Mouse (Mus musculus): Measurements from ENCODE around the gene Atr. TPM values are rescaled to one million over a fixed set of nuclear protein-coding genes. Genes with fewer than 3 reads are reported as not detected.

Gene Atr
- polyA plus RNA-seq, 1 experiment = 1.7 TPM

DNA sequence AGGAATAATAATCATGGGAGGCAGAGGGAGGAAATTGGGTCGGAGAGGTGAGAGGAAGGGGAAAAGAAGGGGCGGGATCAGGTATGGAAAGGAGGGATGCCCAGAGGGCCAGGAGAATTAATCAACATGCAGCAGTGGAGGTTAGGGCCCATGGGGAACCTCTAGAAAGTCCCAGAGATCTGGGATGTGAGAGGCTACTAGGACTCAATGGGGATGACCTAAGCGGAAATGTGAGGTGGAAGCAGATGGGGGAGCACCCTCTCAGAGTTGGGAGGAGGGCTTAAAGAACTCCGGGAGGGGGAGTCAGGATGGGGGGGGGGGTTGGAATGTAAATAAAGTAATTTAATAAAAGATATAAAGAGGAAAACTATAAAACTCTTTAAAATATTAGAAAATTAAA lies 96.3 kb downstream of the Atr start:
- Histone ChIP-seq H3K4me3 (peak overlapping the region; percentile 99), H3ac (ENCODE audit: control insufficient read depth, insufficient read length) (no peak overlapping the region), H3K27me3 (ENCODE audit: control insufficient read depth, insufficient read depth, insufficient read length) (no peaks in the 10 kb centered on the region), H3K79me2 (ENCODE audit: control insufficient read depth, insufficient read depth) (peaks cover 34% of the 10 kb centered on the region), H3K36me3 (ENCODE audit: control insufficient read depth, insufficient read depth) (peaks cover 8% of the 10 kb centered on the region), H3K4me2 (ENCODE audit: low read depth) (peak overlapping the region; percentile 83)
- TF ChIP-seq TCF3 (IDR thresholded peaks at IDR 0.05; ENCODE audit: insufficient read length, low read depth) (no peak), MYOD1 (IDR thresholded peaks at IDR 0.05; ENCODE audit: control insufficient read depth in 1 of 3, insufficient read length in 2 of 3, low read depth in 2 of 3) (no peak), MAX (IDR thresholded peaks at IDR 0.05; ENCODE audit: low read depth) (no peak), POLR2AphosphoS2 (IDR thresholded peaks at IDR 0.05; ENCODE audit: insufficient read length, low read depth) (no peak), POLR2A (IDR thresholded peaks at IDR 0.05; ENCODE audit: insufficient read length, low read depth) (no peak), TCF12 (IDR thresholded peaks at IDR 0.05; ENCODE audit: insufficient read depth, poor library complexity, severe bottlenecking) (no peak), USF1 (IDR thresholded peaks at IDR 0.05; ENCODE audit: low read depth) (no peak), E2F4 (IDR thresholded peaks at IDR 0.05; ENCODE audit: insufficient read depth) (no peak), SRF (IDR thresholded peaks at IDR 0.05; ENCODE audit: control insufficient read depth, insufficient read length, low read depth) (no peak), MYOG (IDR thresholded peaks at IDR 0.05; ENCODE audit: control insufficient read depth in 1 of 3, insufficient read depth in 1 of 3, insufficient read length in 2 of 3, low read depth in 2 of 3) (no peak), CEBPB (IDR thresholded peaks at IDR 0.05; ENCODE audit: insufficient read depth, poor library complexity, severe bottlenecking) (no peak), REST (IDR thresholded peaks at IDR 0.05; ENCODE audit: insufficient read depth, insufficient read length) (no peak)

DNA sequence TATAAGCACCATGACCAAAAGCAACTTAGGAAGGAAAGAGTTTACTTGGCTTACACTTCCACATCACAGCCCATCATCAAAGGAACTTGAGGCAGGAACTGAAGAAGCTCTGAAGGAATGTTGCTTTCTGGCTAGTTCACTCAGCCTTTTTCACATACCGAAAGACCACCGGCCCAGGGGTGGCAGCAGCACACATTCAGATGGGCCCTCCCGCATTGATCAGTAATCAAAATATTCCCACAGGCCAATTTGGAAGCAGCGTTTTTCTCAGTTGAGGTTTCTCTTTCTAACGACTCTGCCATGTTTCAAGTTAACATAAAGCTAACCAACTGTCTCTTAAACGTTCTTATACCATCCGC lies 96.8 kb downstream of the Atr start:
- peak overlapping the region; percentile 73 for H3ac ChIP-seq (ENCODE audit: control insufficient read depth, insufficient read length)
- H3K27me3 ChIP-seq (ENCODE audit: control insufficient read depth, insufficient read depth, insufficient read length) = no peaks in the 10 kb centered on the region
- peak overlapping the region; percentile 99 for H3K4me3 ChIP-seq
- peak overlapping the region; percentile 83 for H3K4me2 ChIP-seq (ENCODE audit: low read depth)
- H3K79me2 ChIP-seq (ENCODE audit: control insufficient read depth, insufficient read depth) = peaks cover 34% of the 10 kb centered on the region
- TF ChIP-seq E2F4 (IDR thresholded peaks at IDR 0.05; ENCODE audit: insufficient read depth) (no peak), MYOG (IDR thresholded peaks at IDR 0.05; ENCODE audit: control insufficient read depth in 1 of 3, insufficient read depth in 1 of 3, insufficient read length in 2 of 3, low read depth in 2 of 3) (no peak), USF1 (IDR thresholded peaks at IDR 0.05; ENCODE audit: low read depth) (no peak), TCF3 (IDR thresholded peaks at IDR 0.05; ENCODE audit: insufficient read length, low read depth) (no peak)
- peaks cover 8% of the 10 kb centered on the region for H3K36me3 ChIP-seq (ENCODE audit: control insufficient read depth, insufficient read depth)

DNA sequence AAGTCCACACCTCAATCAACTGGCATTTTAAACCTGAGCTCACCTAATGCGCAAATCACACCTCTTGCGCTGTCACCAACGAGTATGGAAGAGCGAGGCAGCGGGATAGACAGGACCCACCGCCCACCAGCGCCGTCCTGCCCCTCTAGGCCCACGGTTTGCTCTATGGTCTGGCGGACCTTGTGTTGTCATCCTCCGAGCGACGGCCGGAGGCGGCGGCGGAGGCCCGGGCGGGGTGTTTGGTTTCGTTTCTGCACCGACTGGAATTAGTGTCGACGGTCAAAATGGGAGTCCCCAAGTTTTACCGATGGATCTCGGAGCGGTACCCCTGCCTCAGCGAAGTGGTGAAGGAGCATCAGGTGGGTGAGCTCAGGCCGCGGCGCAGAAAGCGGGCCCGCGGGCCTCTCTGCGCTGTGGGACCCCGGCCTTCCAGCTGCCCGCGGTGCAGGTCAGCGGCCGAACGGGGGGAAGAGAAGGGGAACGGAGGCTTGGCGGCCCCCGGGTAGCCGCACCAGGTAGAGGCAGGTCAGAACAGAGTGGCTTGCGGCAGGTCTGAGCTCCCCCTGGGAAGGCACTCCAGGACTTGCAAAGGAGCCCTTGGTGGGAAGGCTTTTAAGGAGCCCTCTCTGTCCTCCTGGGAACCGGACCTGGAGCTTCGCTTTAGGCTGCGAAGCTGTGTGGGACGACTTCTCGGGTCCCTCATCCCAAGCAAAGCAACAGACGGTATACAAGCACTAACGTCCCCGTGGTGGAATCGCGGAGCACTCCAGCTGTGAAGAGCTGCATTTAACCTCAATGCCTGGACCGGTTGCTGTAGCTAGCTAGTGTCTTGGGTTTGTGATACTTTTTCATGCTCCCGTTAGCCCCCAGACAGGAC lies 97.4 kb downstream of the Atr start, which contains the start of gene Xrn1:
Xrn1 (plus strand) TSS at position 176 of the 877 bp plus-strand sequence.
- peaks cover 8% of the 10 kb centered on the region for H3K36me3 ChIP-seq (ENCODE audit: control insufficient read depth, insufficient read depth)
- peaks cover 34% of the 10 kb centered on the region for H3K79me2 ChIP-seq (ENCODE audit: control insufficient read depth, insufficient read depth)
- peak; percentile 18 for TF ChIP-seq REST (IDR thresholded peaks at IDR 0.05; ENCODE audit: insufficient read depth, insufficient read length)
- no peak for TF ChIP-seq MYOD1 (IDR thresholded peaks at IDR 0.05; ENCODE audit: control insufficient read depth in 1 of 3, insufficient read length in 2 of 3, low read depth in 2 of 3)
- TF ChIP-seq CEBPB (IDR thresholded peaks at IDR 0.05; ENCODE audit: insufficient read depth, poor library complexity, severe bottlenecking) = no peak
- TF ChIP-seq POLR2A (IDR thresholded peaks at IDR 0.05; ENCODE audit: insufficient read length, low read depth) = peak; percentile 70
- TF ChIP-seq E2F4 (IDR thresholded peaks at IDR 0.05; ENCODE audit: insufficient read depth) = peak; percentile 41
- TF ChIP-seq POLR2AphosphoS2 (IDR thresholded peaks at IDR 0.05; ENCODE audit: insufficient read length, low read depth) = peak; percentile 81
- TF ChIP-seq TCF12 (IDR thresholded peaks at IDR 0.05; ENCODE audit: insufficient read depth, poor library complexity, severe bottlenecking) = no peak
- no peak for TF ChIP-seq SRF (IDR thresholded peaks at IDR 0.05; ENCODE audit: control insufficient read depth, insufficient read length, low read depth)
- no peak for TF ChIP-seq USF1 (IDR thresholded peaks at IDR 0.05; ENCODE audit: low read depth)
- TF ChIP-seq MYOG (IDR thresholded peaks at IDR 0.05; ENCODE audit: control insufficient read depth in 1 of 3, insufficient read depth in 1 of 3, insufficient read length in 2 of 3, low read depth in 2 of 3) = peak in 1 of 3 experiments; percentile 37
- H3K4me2 ChIP-seq (ENCODE audit: low read depth) = peak within 1 kb of the TSS; percentile 83
- no peaks in the 10 kb centered on the region for H3K27me3 ChIP-seq (ENCODE audit: control insufficient read depth, insufficient read depth, insufficient read length)
- peak within 1 kb of the TSS; percentile 99 for H3K4me3 ChIP-seq
- peak within 1 kb of the TSS; percentile 73 for H3ac ChIP-seq (ENCODE audit: control insufficient read depth, insufficient read length)

DNA sequence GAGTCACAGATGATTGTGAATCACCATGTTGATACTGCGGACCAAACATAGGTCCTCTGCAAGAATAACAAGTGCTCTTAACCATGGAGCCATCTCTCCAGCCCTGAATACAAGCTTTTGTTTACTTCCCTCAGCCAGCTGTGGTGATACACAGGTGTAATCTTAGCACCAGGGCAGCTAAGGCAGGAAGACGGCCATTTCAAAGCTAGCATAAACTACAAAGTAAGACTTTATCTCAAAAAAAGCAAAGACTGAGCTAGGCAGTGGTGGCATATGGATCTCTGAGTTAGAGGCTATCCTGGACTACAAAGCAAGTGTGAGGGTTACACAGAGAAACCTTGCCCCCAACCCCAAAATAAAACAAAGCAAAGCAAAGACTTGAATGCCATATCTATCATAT lies 100.2 kb downstream of the Atr start:
- Histone ChIP-seq H3K4me2 (ENCODE audit: low read depth) (no peak overlapping the region), H3K36me3 (ENCODE audit: control insufficient read depth, insufficient read depth) (peaks cover 4% of the 10 kb centered on the region), H3ac (ENCODE audit: control insufficient read depth, insufficient read length) (no peak overlapping the region), H3K27me3 (ENCODE audit: control insufficient read depth, insufficient read depth, insufficient read length) (no peaks in the 10 kb centered on the region), H3K4me3 (no peak overlapping the region), H3K79me2 (ENCODE audit: control insufficient read depth, insufficient read depth) (peaks cover 34% of the 10 kb centered on the region)
- TF ChIP-seq REST (IDR thresholded peaks at IDR 0.05; ENCODE audit: insufficient read depth, insufficient read length) = no peak
- no peak for TF ChIP-seq POLR2A (IDR thresholded peaks at IDR 0.05; ENCODE audit: insufficient read length, low read depth)
- TF ChIP-seq TCF3 (IDR thresholded peaks at IDR 0.05; ENCODE audit: insufficient read length, low read depth) = no peak
- TF ChIP-seq TCF12 (IDR thresholded peaks at IDR 0.05; ENCODE audit: insufficient read depth, poor library complexity, severe bottlenecking) = no peak
- TF ChIP-seq E2F4 (IDR thresholded peaks at IDR 0.05; ENCODE audit: insufficient read depth) = no peak
- TF ChIP-seq SRF (IDR thresholded peaks at IDR 0.05; ENCODE audit: control insufficient read depth, insufficient read length, low read depth) = no peak
- TF ChIP-seq CEBPB (IDR thresholded peaks at IDR 0.05; ENCODE audit: insufficient read depth, poor library complexity, severe bottlenecking) = no peak
- no peak for TF ChIP-seq MAX (IDR thresholded peaks at IDR 0.05; ENCODE audit: low read depth)
- no peak for TF ChIP-seq MYOD1 (IDR thresholded peaks at IDR 0.05; ENCODE audit: control insufficient read depth in 1 of 3, insufficient read length in 2 of 3, low read depth in 2 of 3)
- TF ChIP-seq POLR2AphosphoS2 (IDR thresholded peaks at IDR 0.05; ENCODE audit: insufficient read length, low read depth) = no peak
- no peak for TF ChIP-seq MYOG (IDR thresholded peaks at IDR 0.05; ENCODE audit: control insufficient read depth in 1 of 3, insufficient read depth in 1 of 3, insufficient read length in 2 of 3, low read depth in 2 of 3)
- no peak for TF ChIP-seq USF1 (IDR thresholded peaks at IDR 0.05; ENCODE audit: low read depth)

Data from myocyte (in vitro differentiated cells).